Mouse (Mus musculus) liver, embryonic 16.5 days (tissue): ENCODE data around the gene Plppr5. TPM values are rescaled to one million over a fixed set of nuclear protein-coding genes. Genes with fewer than 3 reads are reported as not detected.

ENCODE experiments used
- ATAC-seq: fragments of 200-750 bp; cut with Nextera tagmentation; 2 replicates; pipeline ENCODE4 v1.8.0; 2017; ENCODE audit warnings: low read depth, mild to moderate bottlenecking, moderate number of reproducible peaks, moderate library complexity
- H3K27ac ChIP-seq: fragments of 300-500 bp; sonication (generic); 2 replicates; pipeline ENCODE4 v1.5.1; 2014; ENCODE audit warnings: mild to moderate bottlenecking, low read length
- H3K27me3 ChIP-seq: fragments of 300-500 bp; sonication (generic); 2 replicates; pipeline ENCODE4 v1.6.1; 2014; ENCODE audit warnings: low read depth, low read length, mixed read lengths; ENCODE audit not compliant: control insufficient read depth, insufficient read depth
- H3K36me3 ChIP-seq: fragments of 300-500 bp; sonication (generic); 2 replicates; pipeline ENCODE4 v1.6.1; 2014; ENCODE audit warnings: mild to moderate bottlenecking; ENCODE audit not compliant: control insufficient read depth, insufficient read depth
- H3K4me1 ChIP-seq: fragments of 300-500 bp; sonication (generic); 2 replicates; pipeline ENCODE4 v1.6.1; 2014; ENCODE audit warnings: low read depth, low read length, mixed read lengths; ENCODE audit not compliant: control insufficient read depth
- H3K4me2 ChIP-seq: fragments of 300-500 bp; sonication (generic); 2 replicates; pipeline ENCODE4 v1.6.1; 2014; ENCODE audit warnings: low read depth, low read length, mixed read lengths
- H3K4me3 ChIP-seq: fragments of 300-500 bp; sonication (generic); 2 replicates; pipeline ENCODE4 v1.5.1; 2014; ENCODE audit warnings: low read depth, mild to moderate bottlenecking, low read length
- H3K9ac ChIP-seq: fragments of 300-500 bp; sonication (generic); 2 replicates; pipeline ENCODE4 v1.6.1; 2014; ENCODE audit warnings: low read depth, low read length
- H3K9me3 ChIP-seq: fragments of 300-500 bp; sonication (generic); replicated peaks from 2 replicates; pipeline ENCODE4 v1.6.1; 2016; ENCODE audit warnings: low read length; ENCODE audit not compliant: control insufficient read depth
- WGBS: fragments of 180-500 bp; shearing (Covaris S2); extraction: QIAGEN DNeasy Blood & Tissue Kit; methylation state at CpG from one replicate; pipeline ENCODE4 v1.1.7; 2014; ENCODE audit not compliant: insufficient replicate concordance; 5-methylcytosine and 5-hydroxymethylcytosine counted together
- polyA plus RNA-seq: library from polyadenylated mRNA; unstranded; fragments of >200 nt; fragmentation: Nextera tagmentation; extraction: Ambion mirVana; gene quantifications from 2 replicates; pipeline ENCODE4 v1.2.1, GENCODE M21; 2015

Gene Plppr5
- polyA plus RNA-seq = 0.02 and 0.07 TPM in 2 replicates

DNA sequence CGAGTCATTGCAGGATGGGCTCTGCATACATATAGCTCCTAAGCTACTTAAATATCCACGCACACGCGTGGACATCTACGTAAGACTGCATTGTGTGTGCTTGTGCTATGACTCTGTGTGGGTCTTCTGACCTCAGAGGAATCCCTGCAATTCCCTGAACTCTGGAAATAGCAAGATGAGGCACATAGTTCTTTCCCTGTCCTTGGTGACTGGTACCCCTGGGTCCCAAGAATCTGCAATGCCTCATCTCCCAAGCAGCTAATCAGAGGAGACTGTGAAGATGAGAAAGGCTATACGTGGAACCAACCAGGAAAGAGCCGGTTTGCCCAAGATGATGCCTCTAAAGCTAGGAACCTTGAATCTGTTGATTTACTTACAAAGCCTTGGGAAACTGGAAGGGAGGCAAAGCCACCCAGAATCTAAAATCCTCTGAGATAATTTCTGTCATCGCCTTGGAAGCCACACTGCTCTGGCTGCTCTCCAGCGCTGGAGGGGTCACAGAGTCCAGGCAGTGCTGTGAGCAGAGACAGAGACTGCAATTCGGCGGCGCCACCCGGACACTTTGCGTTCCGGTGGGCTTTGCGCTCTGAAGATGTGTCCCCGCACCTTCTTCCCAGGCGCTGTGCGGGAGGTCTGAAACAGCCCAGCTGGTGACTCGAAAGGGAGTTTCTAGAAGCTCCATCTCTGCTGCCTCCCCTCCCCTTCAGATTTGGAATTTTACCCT is at the start of gene Plppr5:
Gene Plppr5, plus strand, starts transcription at position 308 of the 724 bp plus-strand sequence.
- no peak for ATAC-seq
- H3K9ac ChIP-seq = no peak within 1 kb of the TSS
- 20% methylated on average over 20 of the region's 20 CpGs for WGBS

GRCm38 (mm10) chr3:117549899-117550298 is 24.7 kb upstream of the Plppr5 start:
- no peak overlapping the region for H3K4me3 ChIP-seq
- ATAC-seq = no peak
- no peak overlapping the region for H3K9ac ChIP-seq
- H3K4me2 ChIP-seq = no peak overlapping the region
- no peaks in the 10 kb centered on the region for H3K4me1 ChIP-seq
- no peaks in the 10 kb centered on the region for H3K36me3 ChIP-seq
- H3K27ac ChIP-seq = no peak overlapping the region
- no peaks in the 10 kb centered on the region for H3K27me3 ChIP-seq
- 57% methylated on average over 5 of the region's 5 CpGs for WGBS
- H3K9me3 ChIP-seq = no peaks in the 10 kb centered on the region

More for the DNA sequence above, at the start of gene Plppr5:
- Histone ChIP-seq H3K27ac (no peak within 1 kb of the TSS), H3K4me2 (peak within 1 kb of the TSS; percentile 36), H3K36me3 (no peaks in the 10 kb centered on the region), H3K4me3 (peak within 1 kb of the TSS; percentile 29), H3K4me1 (no peaks in the 10 kb centered on the region), H3K9me3 (no peaks in the 10 kb centered on the region), H3K27me3 (peaks cover 20% of the 10 kb centered on the region)

GRCm38 (mm10) chr3:117550526-117550925 is 24.1 kb upstream of the Plppr5 start:
- Histone ChIP-seq H3K4me1 (no peaks in the 10 kb centered on the region), H3K9me3 (no peaks in the 10 kb centered on the region), H3K4me2 (no peak overlapping the region), H3K27ac (no peak overlapping the region), H3K36me3 (no peaks in the 10 kb centered on the region), H3K27me3 (no peaks in the 10 kb centered on the region), H3K9ac (no peak overlapping the region), H3K4me3 (no peak overlapping the region)
- no peak for ATAC-seq
- 71% methylated on average over 4 of the region's 4 CpGs for WGBS

DNA sequence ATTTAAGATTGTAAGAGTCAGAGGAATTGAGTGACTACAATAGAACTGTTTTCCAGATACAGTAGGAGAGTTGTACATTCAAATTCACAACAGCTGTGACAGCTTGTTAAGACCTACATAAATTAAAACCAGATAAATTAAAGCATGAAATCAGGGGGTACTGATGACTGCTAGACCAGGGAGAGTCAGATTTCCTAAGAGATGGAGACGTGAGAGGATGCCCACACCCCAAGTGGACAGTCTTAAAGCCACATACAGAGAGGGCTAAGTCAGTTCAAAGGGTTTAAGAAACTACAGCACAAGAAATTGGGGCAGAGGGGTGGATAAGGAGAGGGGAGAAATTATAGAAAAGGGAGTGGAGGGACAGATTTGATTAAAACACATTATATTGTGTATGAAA is 17.7 kb upstream of the Plppr5 start:
- Histone ChIP-seq H3K27me3 (no peaks in the 10 kb centered on the region), H3K9ac (no peak overlapping the region), H3K4me3 (no peak overlapping the region), H3K4me1 (no peaks in the 10 kb centered on the region), H3K27ac (no peak overlapping the region), H3K9me3 (no peaks in the 10 kb centered on the region), H3K36me3 (no peaks in the 10 kb centered on the region), H3K4me2 (no peak overlapping the region)
- no peak for ATAC-seq
- 31% methylated on average over 1 of the region's 1 CpGs for WGBS

- peak overlapping the region; percentile 36 for H3K4me2 ChIP-seq
- H3K9ac ChIP-seq = no peak overlapping the region
- H3K4me3 ChIP-seq = peak overlapping the region; percentile 29
- no peaks in the 10 kb centered on the region for H3K9me3 ChIP-seq
- H3K27me3 ChIP-seq = peaks cover 20% of the 10 kb centered on the region
- no peaks in the 10 kb centered on the region for H3K4me1 ChIP-seq
- WGBS = 2% methylated on average over 59 of the region's 74 CpGs
- H3K36me3 ChIP-seq = no peaks in the 10 kb centered on the region
- ATAC-seq = no peak; the same call in 1 of the 2 replicates
- H3K27ac ChIP-seq = no peak overlapping the region
Observed at GRCm38 (mm10) chr3:117575253-117575927, 754 bp downstream of the Plppr5 start.

GRCm38 (mm10) chr3:117575928-117576254 is 1.3 kb downstream of the Plppr5 start:
- 15% methylated on average over 3 of the region's 3 CpGs for WGBS
- H3K4me1 ChIP-seq = no peaks in the 10 kb centered on the region
- ATAC-seq = no peak
- H3K27ac ChIP-seq = no peak overlapping the region
- no peaks in the 10 kb centered on the region for H3K36me3 ChIP-seq
- H3K27me3 ChIP-seq = peaks cover 20% of the 10 kb centered on the region
- H3K9ac ChIP-seq = no peak overlapping the region
- H3K4me2 ChIP-seq = 0 out of 2 replicates have a peak overlapping the region, but pooled peaks have one; percentile 36
- H3K4me3 ChIP-seq = no peak overlapping the region
- no peaks in the 10 kb centered on the region for H3K9me3 ChIP-seq

GRCm38 (mm10) chr3:117577349-117577748 is 2.7 kb downstream of the Plppr5 start:
- WGBS = 80% methylated on average over 2 of the region's 2 CpGs
- ATAC-seq = no peak
- H3K27ac ChIP-seq = no peak overlapping the region
- no peaks in the 10 kb centered on the region for H3K36me3 ChIP-seq
- peaks cover 20% of the 10 kb centered on the region for H3K27me3 ChIP-seq
- no peaks in the 10 kb centered on the region for H3K9me3 ChIP-seq
- no peak overlapping the region for H3K4me2 ChIP-seq
- no peaks in the 10 kb centered on the region for H3K4me1 ChIP-seq
- H3K9ac ChIP-seq = no peak overlapping the region
- H3K4me3 ChIP-seq = no peak overlapping the region

DNA sequence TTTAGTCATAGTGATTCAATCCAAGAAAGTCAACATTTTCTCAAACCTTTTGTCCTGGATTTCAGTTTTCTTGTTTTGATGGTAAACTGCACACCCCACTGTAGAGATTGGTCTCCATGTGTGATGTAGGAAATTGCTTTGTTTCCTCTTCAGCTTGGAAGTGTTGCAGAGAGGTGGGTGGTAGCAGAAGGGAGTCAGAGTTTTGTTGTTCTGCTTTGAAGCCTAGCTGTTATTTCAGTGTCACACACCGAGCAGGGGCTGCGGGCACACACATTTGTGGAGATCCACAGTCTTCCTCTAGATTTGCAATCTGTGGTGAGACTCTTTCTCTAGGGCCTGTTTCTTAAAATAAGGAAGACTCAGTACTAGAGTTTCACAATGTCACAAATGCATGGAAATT is 8.0 kb downstream of the Plppr5 start:
- Histone ChIP-seq H3K27me3 (no peaks in the 10 kb centered on the region), H3K27ac (no peak overlapping the region), H3K4me1 (no peaks in the 10 kb centered on the region), H3K4me3 (no peak overlapping the region), H3K4me2 (no peak overlapping the region), H3K9ac (no peak overlapping the region), H3K36me3 (no peaks in the 10 kb centered on the region), H3K9me3 (no peaks in the 10 kb centered on the region)
- 80% methylated on average over 2 of the region's 2 CpGs for WGBS
- ATAC-seq = no peak

DNA sequence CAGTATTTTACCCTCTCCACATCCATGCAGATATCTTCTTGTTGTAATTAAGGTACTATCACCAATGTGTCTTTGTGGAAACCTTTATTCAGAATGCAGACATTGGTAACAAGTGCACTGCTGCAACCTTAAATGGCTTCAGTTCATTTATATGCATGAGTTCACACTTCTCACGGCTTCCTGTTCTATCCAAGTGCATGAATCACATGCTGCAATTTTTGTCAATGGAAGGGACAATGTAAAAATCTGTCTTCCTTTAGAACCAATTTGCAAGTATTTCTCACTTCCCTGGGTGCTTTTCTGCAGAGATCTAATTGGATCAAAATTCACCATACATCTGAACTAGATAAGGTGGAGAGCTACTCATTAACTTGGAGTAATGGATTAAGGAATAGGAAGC is 27.8 kb downstream of the Plppr5 start:
- Histone ChIP-seq H3K27me3 (no peaks in the 10 kb centered on the region), H3K4me2 (no peak overlapping the region), H3K4me3 (no peak overlapping the region), H3K27ac (no peak overlapping the region), H3K4me1 (no peaks in the 10 kb centered on the region), H3K9me3 (no peaks in the 10 kb centered on the region), H3K9ac (no peak overlapping the region), H3K36me3 (no peaks in the 10 kb centered on the region)
- 48% methylated on average over 1 of the region's 1 CpGs for WGBS
- ATAC-seq = no peak
